Mouse (Mus musculus): ENCODE measurements around the gene Grin2b. TPM values are rescaled to one million over a fixed set of nuclear protein-coding genes. Genes with fewer than 3 reads are reported as not detected.

The Grin2b gene
- polyA plus RNA-seq, 1 experiment from 2014 or later = 0.12 TPM

- 60% methylated on average over 8 of the region's 8 CpGs for WGBS
- Histone ChIP-seq H3K36me3 (ENCODE audit: control insufficient read depth, insufficient read depth, low read length) (no peaks in the 10 kb centered on the region), H3K4me1 (ENCODE audit: control insufficient read depth in 2 of 2, insufficient read depth in 2 of 2, low read length in 2 of 2) (no peaks in the 10 kb centered on the region), H3K9ac (ENCODE audit: low read length) (no peak overlapping the region), H3K27me3 (ENCODE audit: control insufficient read depth, insufficient read depth, low read length) (no peaks in the 10 kb centered on the region), H3K4me2 (ENCODE audit: low read length) (no peak overlapping the region), H3K9me3 (ENCODE audit: control insufficient read depth, low read length) (no peaks in the 10 kb centered on the region), H3K4me3 (ENCODE audit: control insufficient read depth in 1 of 2, insufficient read depth in 1 of 2, low read depth in 1 of 2, low read length in 2 of 2) (no peak overlapping the region), H3K27ac (replicated peaks in 1 of 2; ENCODE audit: control insufficient read depth in 1 of 2, insufficient read depth in 1 of 2, low read depth in 2 of 2, low read length in 2 of 2) (no peak overlapping the region)
- ATAC-seq (ENCODE audit: insufficient number of reproducible peaks, insufficient read depth, low FRiP score, low read depth) = no peak
Observed at GRCm38 (mm10) chr6:135799949-135800348, 373.4 kb downstream of the Grin2b start.

DNA sequence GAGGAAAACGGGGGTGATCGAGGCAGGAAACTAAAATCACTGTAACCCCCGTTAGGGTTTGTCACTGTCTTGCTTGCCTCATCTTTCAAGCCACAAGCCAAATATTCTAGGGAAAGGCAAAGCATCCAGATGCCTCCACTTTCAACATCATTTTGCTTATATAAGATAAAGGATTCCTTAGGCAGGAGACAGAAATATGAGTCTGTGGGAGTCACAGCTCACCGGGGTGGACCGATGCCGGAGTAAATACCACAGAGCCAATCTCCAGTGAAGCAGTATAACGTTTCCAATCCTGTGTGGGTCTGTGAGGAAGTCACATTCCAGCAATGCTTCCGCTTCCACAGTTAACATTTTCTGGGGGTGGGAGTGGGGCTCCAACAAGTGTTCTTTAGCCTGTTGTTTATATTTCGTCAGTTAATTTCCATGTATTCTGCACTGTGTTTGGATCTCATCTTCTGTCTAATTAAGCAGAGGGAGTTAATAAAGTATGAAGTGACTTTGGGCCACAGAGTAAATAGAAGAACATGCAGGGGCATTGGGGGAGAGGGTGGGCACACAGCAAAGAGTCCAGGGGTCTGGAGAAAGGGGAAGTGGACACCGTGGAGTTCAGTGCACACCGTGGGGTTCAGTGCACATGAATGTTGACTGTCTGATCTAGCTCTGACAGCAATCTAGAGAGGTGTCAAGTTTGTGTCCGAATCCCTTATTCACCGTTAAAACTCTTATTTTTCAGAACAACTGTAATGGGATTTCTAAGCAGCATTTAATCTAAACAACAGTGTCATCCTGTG, 374.9 kb downstream of the Grin2b start:
- H3K27ac ChIP-seq (replicated peaks in 1 of 2; ENCODE audit: control insufficient read depth in 1 of 2, insufficient read depth in 1 of 2, low read depth in 2 of 2, low read length in 2 of 2) = no peak overlapping the region
- no peak for ATAC-seq (ENCODE audit: insufficient number of reproducible peaks, insufficient read depth, low FRiP score, low read depth)
- H3K36me3 ChIP-seq (ENCODE audit: control insufficient read depth, insufficient read depth, low read length) = no peaks in the 10 kb centered on the region
- H3K9me3 ChIP-seq (ENCODE audit: control insufficient read depth, low read length) = no peaks in the 10 kb centered on the region
- WGBS = 69% methylated on average over 13 of the region's 13 CpGs
- no peak overlapping the region for H3K4me3 ChIP-seq (ENCODE audit: control insufficient read depth in 1 of 2, insufficient read depth in 1 of 2, low read depth in 1 of 2, low read length in 2 of 2)
- no peak overlapping the region for H3K9ac ChIP-seq (ENCODE audit: low read length)
- H3K27me3 ChIP-seq (ENCODE audit: control insufficient read depth, insufficient read depth, low read length) = no peaks in the 10 kb centered on the region
- no peak overlapping the region for H3K4me2 ChIP-seq (ENCODE audit: low read length)
- H3K4me1 ChIP-seq (ENCODE audit: control insufficient read depth in 2 of 2, insufficient read depth in 2 of 2, low read length in 2 of 2) = no peaks in the 10 kb centered on the region

DNA sequence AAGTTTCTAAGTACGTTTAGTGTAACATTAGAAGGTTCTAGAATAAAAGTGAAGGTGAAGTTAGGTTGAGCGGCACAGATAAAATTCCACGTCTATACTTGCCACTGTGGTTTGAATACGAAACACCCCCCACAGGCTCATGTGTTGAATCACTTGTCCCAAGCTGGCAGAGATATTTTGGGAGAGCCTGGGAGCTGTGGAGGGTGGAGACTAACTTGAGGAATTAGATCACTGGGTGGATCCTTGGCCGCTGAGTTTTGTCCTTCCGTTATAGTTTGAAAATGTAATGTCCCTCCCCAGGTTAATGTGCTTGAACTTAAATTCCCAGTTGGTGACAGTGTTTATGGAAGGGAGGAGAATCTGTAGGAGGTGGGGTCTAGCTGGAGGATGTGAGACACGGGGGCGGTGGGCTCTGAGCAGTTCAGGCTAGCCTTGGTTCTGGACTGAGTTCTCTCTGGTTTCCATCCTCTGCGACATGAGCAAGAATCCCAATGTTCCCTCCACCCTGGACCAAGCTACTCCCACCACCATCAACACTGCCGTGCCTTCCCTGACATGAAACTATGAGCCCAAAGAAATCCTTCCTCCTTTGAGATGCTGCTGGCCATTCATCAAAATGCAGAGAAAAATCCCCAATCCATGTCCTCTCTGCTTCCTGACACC, 375.8 kb downstream of the Grin2b start:
- Histone ChIP-seq H3K27me3 (ENCODE audit: control insufficient read depth, insufficient read depth, low read length) (no peaks in the 10 kb centered on the region), H3K27ac (replicated peaks in 1 of 2; ENCODE audit: control insufficient read depth in 1 of 2, insufficient read depth in 1 of 2, low read depth in 2 of 2, low read length in 2 of 2) (no peak overlapping the region), H3K4me2 (ENCODE audit: low read length) (no peak overlapping the region), H3K4me1 (ENCODE audit: control insufficient read depth in 2 of 2, insufficient read depth in 2 of 2, low read length in 2 of 2) (no peaks in the 10 kb centered on the region), H3K9ac (ENCODE audit: low read length) (no peak overlapping the region), H3K9me3 (ENCODE audit: control insufficient read depth, low read length) (no peaks in the 10 kb centered on the region), H3K4me3 (ENCODE audit: control insufficient read depth in 1 of 2, insufficient read depth in 1 of 2, low read depth in 1 of 2, low read length in 2 of 2) (no peak overlapping the region), H3K36me3 (ENCODE audit: control insufficient read depth, insufficient read depth, low read length) (no peaks in the 10 kb centered on the region)
- no peak for ATAC-seq (ENCODE audit: insufficient number of reproducible peaks, insufficient read depth, low FRiP score, low read depth)
- WGBS = 71% methylated on average over 10 of the region's 10 CpGs

- Histone ChIP-seq H3K36me3 (ENCODE audit: control insufficient read depth, insufficient read depth, low read length) (no peaks in the 10 kb centered on the region), H3K4me1 (ENCODE audit: control insufficient read depth in 2 of 2, insufficient read depth in 2 of 2, low read length in 2 of 2) (no peaks in the 10 kb centered on the region), H3K9ac (ENCODE audit: low read length) (no peak overlapping the region), H3K9me3 (ENCODE audit: control insufficient read depth, low read length) (no peaks in the 10 kb centered on the region), H3K27ac (replicated peaks in 1 of 2; ENCODE audit: control insufficient read depth in 1 of 2, insufficient read depth in 1 of 2, low read depth in 2 of 2, low read length in 2 of 2) (no peak overlapping the region), H3K27me3 (ENCODE audit: control insufficient read depth, insufficient read depth, low read length) (no peaks in the 10 kb centered on the region), H3K4me3 (ENCODE audit: control insufficient read depth in 1 of 2, insufficient read depth in 1 of 2, low read depth in 1 of 2, low read length in 2 of 2) (no peak overlapping the region), H3K4me2 (ENCODE audit: low read length) (no peak overlapping the region)
- WGBS = 90% methylated on average over 4 of the region's 4 CpGs
- ATAC-seq (ENCODE audit: insufficient number of reproducible peaks, insufficient read depth, low FRiP score, low read depth) = no peak
Observed at GRCm38 (mm10) chr6:135796911-135797310, 376.4 kb downstream of the Grin2b start.

- H3K9ac ChIP-seq (ENCODE audit: low read length) = no peak overlapping the region
- no peak for ATAC-seq (ENCODE audit: insufficient number of reproducible peaks, insufficient read depth, low FRiP score, low read depth)
- H3K4me1 ChIP-seq (ENCODE audit: control insufficient read depth in 2 of 2, insufficient read depth in 2 of 2, low read length in 2 of 2) = peaks cover 2% of the 10 kb centered on the region in 2 experiments; a peak in 1 of 4 replicates
- H3K27ac ChIP-seq (replicated peaks in 1 of 2; ENCODE audit: control insufficient read depth in 1 of 2, insufficient read depth in 1 of 2, low read depth in 2 of 2, low read length in 2 of 2) = no peak overlapping the region
- H3K36me3 ChIP-seq (ENCODE audit: control insufficient read depth, insufficient read depth, low read length) = no peaks in the 10 kb centered on the region
- H3K4me3 ChIP-seq (ENCODE audit: control insufficient read depth in 1 of 2, insufficient read depth in 1 of 2, low read depth in 1 of 2, low read length in 2 of 2) = no peak overlapping the region
- WGBS = 80% methylated on average over 4 of the region's 4 CpGs
- no peaks in the 10 kb centered on the region for H3K9me3 ChIP-seq (ENCODE audit: control insufficient read depth, low read length)
- H3K4me2 ChIP-seq (ENCODE audit: low read length) = no peak overlapping the region
- no peaks in the 10 kb centered on the region for H3K27me3 ChIP-seq (ENCODE audit: control insufficient read depth, insufficient read depth, low read length)
Observed at GRCm38 (mm10) chr6:135791412-135791811, 381.9 kb downstream of the Grin2b start.

DNA sequence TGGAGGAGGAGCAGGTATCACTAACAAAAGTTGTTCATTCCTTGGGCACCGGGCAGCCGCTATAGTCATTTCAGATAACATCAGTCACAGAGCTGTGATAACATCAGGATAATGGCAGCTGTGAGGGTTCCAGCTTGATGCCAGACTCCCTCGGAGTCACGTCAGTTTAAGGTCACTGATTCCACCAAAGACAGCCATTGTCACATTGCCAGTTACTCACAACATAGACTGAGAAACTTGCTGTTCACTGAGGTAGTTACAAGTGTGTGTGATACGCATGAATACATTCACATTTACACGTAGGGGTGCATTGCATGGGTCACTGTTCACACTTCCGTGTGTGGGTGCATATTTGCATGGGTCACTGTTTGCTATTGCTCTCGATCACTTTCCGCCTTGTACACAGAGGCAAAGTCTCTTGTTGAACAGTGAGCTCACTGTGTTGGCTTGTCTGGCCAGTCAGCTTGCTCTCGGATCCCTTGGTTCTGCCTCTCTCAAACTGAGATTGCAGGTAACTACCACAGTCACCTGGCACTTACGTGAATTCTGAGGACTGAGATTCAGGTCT, 383.6 kb downstream of the Grin2b start:
- no peaks in the 10 kb centered on the region for H3K9me3 ChIP-seq (ENCODE audit: control insufficient read depth, low read length)
- no peak for ATAC-seq (ENCODE audit: insufficient number of reproducible peaks, insufficient read depth, low FRiP score, low read depth)
- no peaks in the 10 kb centered on the region for H3K36me3 ChIP-seq (ENCODE audit: control insufficient read depth, insufficient read depth, low read length)
- H3K27ac ChIP-seq (replicated peaks in 1 of 2; ENCODE audit: control insufficient read depth in 1 of 2, insufficient read depth in 1 of 2, low read depth in 2 of 2, low read length in 2 of 2) = no peak overlapping the region
- no peak overlapping the region for H3K9ac ChIP-seq (ENCODE audit: low read length)
- no peak overlapping the region for H3K4me2 ChIP-seq (ENCODE audit: low read length)
- WGBS = 77% methylated on average over 11 of the region's 11 CpGs
- no peak overlapping the region for H3K4me3 ChIP-seq (ENCODE audit: control insufficient read depth in 1 of 2, insufficient read depth in 1 of 2, low read depth in 1 of 2, low read length in 2 of 2)
- H3K27me3 ChIP-seq (ENCODE audit: control insufficient read depth, insufficient read depth, low read length) = no peaks in the 10 kb centered on the region
- peaks cover 2 to 4% of the 10 kb centered on the region in 2 experiments; a peak in 3 of 4 replicates for H3K4me1 ChIP-seq (ENCODE audit: control insufficient read depth in 2 of 2, insufficient read depth in 2 of 2, low read length in 2 of 2)

DNA sequence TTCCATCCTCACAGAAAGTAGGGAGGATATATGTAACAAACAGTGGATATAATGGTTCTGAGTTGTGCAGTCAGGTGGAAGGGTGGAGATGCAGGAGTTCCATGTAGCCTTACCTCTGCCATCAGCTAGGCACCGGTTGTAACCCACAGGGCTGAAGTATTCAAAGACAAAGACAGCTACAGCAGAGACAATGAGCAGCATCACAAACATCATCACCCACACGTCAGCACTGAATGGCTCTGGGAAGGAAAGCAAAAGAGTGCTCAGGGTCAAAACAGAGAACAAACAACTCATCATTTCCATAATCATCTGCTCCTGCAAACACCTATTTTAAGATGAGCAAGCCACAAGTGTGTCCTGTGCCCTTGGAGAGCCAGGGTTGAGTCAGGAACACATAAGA, 398.6 kb downstream of the Grin2b start:
- Histone ChIP-seq H3K4me1 (ENCODE audit: control insufficient read depth in 2 of 2, insufficient read depth in 2 of 2, low read length in 2 of 2) (no peaks in the 10 kb centered on the region), H3K4me2 (ENCODE audit: low read length) (no peak overlapping the region), H3K27me3 (ENCODE audit: control insufficient read depth, insufficient read depth, low read length) (no peaks in the 10 kb centered on the region), H3K4me3 (ENCODE audit: control insufficient read depth in 1 of 2, insufficient read depth in 1 of 2, low read depth in 1 of 2, low read length in 2 of 2) (no peak overlapping the region), H3K9me3 (ENCODE audit: control insufficient read depth, low read length) (no peaks in the 10 kb centered on the region), H3K36me3 (ENCODE audit: control insufficient read depth, insufficient read depth, low read length) (no peaks in the 10 kb centered on the region), H3K27ac (replicated peaks in 1 of 2; ENCODE audit: control insufficient read depth in 1 of 2, insufficient read depth in 1 of 2, low read depth in 2 of 2, low read length in 2 of 2) (no peak overlapping the region), H3K9ac (ENCODE audit: low read length) (no peak overlapping the region)
- no peak for ATAC-seq (ENCODE audit: insufficient number of reproducible peaks, insufficient read depth, low FRiP score, low read depth)
- WGBS = 56% methylated on average over 2 of the region's 2 CpGs
